Mouse (Mus musculus): ENCODE results near the gene Ripor1. TPM values are rescaled to one million over a fixed set of nuclear protein-coding genes. Genes with fewer than 3 reads are reported as not detected.

The Ripor1 gene
- polyA plus RNA-seq, 1 experiment from 2014 or later: 39.3 TPM

DNA sequence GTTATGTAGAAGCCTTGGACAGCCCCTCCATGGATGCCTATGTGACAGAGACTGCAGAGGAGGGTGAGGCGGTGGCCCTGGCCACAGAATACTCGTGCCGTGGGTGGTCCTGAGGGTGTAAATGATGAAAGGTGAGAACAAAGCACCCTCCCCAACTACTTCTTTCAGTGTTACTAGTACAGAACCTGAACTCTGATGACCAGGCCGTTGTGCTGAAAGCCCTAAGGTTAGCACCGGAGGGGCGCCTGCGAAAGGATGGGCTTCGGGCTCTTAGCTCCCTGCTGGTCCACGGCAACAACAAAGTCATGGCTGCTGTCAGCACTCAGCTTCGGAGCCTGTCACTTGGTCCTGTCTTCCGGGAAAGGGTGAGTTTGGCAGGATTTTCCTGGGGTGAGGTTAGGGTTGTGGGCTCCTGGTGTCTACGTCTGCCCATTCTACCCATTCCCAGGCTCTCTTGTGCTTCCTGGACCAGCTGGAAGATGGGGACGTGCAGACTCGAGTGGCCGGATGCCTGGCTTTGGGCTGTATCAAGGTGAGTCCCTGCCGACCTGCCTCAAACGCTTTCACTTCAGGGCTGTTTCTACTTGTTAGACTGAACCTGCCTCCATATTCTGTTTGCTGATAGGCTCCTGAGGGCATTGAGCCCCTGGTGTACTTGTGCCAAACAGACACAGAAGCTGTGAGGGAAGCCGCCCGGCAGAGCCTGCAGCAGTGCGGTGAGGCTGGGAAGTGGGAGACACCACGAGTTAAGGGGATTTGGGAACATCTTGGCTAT, 16.1 kb downstream of the Ripor1 start:
- H3K27ac ChIP-seq (replicated peaks): peak overlapping the region; percentile 51; the same call in 1 of the 2 replicates
- H3K9ac ChIP-seq: no peak overlapping the region
- 89% methylated on average over 21 of the region's 21 CpGs for WGBS
- H3K9me3 ChIP-seq: no peaks in the 10 kb centered on the region
- no peak overlapping the region for H3K4me2 ChIP-seq
- no peak for ATAC-seq (ENCODE audit: low FRiP score, low read depth)
- H3K4me1 ChIP-seq (replicated peaks): peaks cover 18% of the 10 kb centered on the region
- peaks cover 56% of the 10 kb centered on the region for H3K36me3 ChIP-seq
- no peaks in the 10 kb centered on the region for H3K27me3 ChIP-seq
- no peak overlapping the region for H3K4me3 ChIP-seq

DNA sequence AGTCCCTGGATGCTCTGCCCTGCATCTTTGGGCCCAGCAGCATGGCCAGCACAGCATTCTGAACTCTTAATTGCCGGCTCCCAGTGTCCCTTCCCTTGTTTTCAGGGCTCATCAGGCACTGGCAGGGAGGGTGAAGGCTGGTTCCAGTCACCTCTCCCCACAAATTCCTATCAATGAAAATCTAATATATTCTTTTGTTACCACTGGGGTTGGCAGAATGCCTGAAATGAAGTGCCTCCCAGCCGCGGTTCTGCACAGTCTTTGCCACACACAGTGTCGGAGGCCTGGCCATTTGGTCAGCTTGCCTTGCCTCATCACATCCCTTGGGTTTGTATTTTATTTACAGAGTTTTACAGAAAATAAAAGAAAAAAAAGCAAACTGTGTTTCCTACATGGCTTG, 16.8 kb downstream of the Ripor1 start:
- H3K9me3 ChIP-seq: no peaks in the 10 kb centered on the region
- no peak overlapping the region for H3K4me2 ChIP-seq
- peak overlapping the region; percentile 51; the same call in 1 of the 2 replicates for H3K27ac ChIP-seq (replicated peaks)
- 33% methylated on average over 4 of the region's 4 CpGs for WGBS
- H3K27me3 ChIP-seq: no peaks in the 10 kb centered on the region
- H3K4me3 ChIP-seq: no peak overlapping the region
- peaks cover 49% of the 10 kb centered on the region for H3K36me3 ChIP-seq
- peak; percentile 9; the same call in 1 of the 2 replicates for ATAC-seq (ENCODE audit: low FRiP score, low read depth)
- H3K9ac ChIP-seq: no peak overlapping the region
- peaks cover 18% of the 10 kb centered on the region for H3K4me1 ChIP-seq (replicated peaks)

DNA sequence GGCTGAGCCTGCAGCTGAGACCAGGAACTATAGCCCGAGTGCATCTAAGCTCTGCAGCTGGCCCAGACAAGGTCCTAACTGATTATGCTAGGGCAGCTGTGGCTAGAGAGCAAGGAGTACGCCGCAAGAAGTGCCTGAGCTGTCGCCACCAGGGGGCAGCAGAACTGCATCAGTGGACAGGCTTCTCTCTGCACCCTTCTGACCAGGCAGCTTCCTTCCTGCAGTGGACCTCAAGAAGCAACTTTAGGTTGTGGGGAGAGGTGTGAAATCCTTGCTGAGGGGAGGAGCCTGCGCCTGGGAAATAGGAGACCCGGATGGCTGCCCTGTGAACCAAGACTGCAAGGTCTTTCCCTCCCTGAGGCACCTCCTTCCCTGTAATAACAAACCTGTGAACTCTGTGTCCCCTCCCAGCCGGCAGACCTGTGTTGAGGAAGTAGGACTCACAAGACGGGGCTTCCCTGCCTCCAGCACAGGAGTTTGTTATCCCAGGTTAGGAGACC, 17.4 kb downstream of the Ripor1 start:
- Histone ChIP-seq H3K36me3 (peaks cover 43% of the 10 kb centered on the region), H3K4me3 (no peak overlapping the region), H3K9ac (no peak overlapping the region), H3K27ac (replicated peaks) (peak overlapping the region; percentile 54), H3K9me3 (no peaks in the 10 kb centered on the region), H3K4me1 (replicated peaks) (peaks cover 18% of the 10 kb centered on the region), H3K27me3 (no peaks in the 10 kb centered on the region), H3K4me2 (no peak overlapping the region)
- 12% methylated on average over 8 of the region's 8 CpGs for WGBS
- peak; percentile 88 for ATAC-seq (ENCODE audit: low FRiP score, low read depth)

DNA sequence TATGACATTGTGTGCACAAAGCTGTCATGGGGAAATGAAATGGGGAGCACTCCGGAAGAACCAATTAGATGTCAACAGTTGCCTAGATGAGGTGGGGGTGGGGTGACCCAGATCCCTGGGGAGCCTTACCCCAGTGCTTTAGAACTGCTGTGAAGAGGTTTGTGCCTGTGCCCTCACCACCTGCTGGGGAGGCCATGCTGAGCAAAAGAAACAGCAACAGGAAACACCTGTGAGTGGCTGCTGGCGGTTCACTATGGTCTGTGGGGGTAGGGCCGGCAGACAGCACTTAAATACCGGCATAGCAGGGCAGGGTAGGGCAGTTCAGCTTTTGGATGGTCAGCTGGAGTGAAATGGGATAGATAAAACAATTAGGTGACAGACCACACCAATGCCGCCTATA, 18.1 kb downstream of the Ripor1 start:
- Histone ChIP-seq H3K36me3 (peaks cover 37% of the 10 kb centered on the region), H3K4me2 (no peak overlapping the region), H3K27me3 (no peaks in the 10 kb centered on the region), H3K4me3 (no peak overlapping the region), H3K4me1 (replicated peaks) (peaks cover 18% of the 10 kb centered on the region), H3K9ac (no peak overlapping the region), H3K27ac (replicated peaks) (peak overlapping the region; percentile 54; the same call in 1 of the 2 replicates), H3K9me3 (no peaks in the 10 kb centered on the region)
- no peak for ATAC-seq (ENCODE audit: low FRiP score, low read depth)
- 29% methylated on average over 5 of the region's 5 CpGs for WGBS

DNA sequence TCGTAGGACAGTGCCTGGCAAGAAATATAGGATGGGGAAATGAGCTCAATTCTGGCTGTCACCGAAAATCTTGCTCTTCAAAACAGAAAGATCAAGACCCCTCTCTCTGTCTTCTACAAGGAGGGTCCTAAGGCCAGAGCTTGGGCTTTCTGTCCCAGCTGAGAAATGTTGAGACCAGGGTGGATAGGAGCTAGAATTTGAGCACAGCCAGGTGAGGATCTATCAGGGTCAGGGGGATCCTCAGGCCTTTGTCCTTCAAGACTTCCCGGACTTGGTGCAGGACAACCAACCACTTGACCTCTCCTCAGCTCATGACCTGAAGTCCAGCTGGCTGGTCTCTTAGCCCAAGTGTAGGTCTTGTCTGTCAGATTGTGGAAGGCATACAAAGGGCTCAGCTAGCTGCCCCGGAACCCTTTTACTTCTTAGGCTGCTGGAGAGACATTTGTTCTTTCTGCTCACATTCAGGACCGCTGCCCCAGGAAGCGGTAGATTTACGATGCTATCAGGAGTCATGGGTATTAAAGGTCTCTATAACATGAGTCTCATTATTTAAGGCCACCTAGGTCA, 18.7 kb downstream of the Ripor1 start:
- no peak for ATAC-seq (ENCODE audit: low FRiP score, low read depth)
- H3K27ac ChIP-seq (replicated peaks): no peak overlapping the region
- H3K36me3 ChIP-seq: peaks cover 30% of the 10 kb centered on the region
- no peak overlapping the region for H3K4me3 ChIP-seq
- no peaks in the 10 kb centered on the region for H3K9me3 ChIP-seq
- 48% methylated on average over 7 of the region's 7 CpGs for WGBS
- H3K9ac ChIP-seq: no peak overlapping the region
- no peak overlapping the region for H3K4me2 ChIP-seq
- no peaks in the 10 kb centered on the region for H3K27me3 ChIP-seq
- peaks cover 18% of the 10 kb centered on the region for H3K4me1 ChIP-seq (replicated peaks)

DNA sequence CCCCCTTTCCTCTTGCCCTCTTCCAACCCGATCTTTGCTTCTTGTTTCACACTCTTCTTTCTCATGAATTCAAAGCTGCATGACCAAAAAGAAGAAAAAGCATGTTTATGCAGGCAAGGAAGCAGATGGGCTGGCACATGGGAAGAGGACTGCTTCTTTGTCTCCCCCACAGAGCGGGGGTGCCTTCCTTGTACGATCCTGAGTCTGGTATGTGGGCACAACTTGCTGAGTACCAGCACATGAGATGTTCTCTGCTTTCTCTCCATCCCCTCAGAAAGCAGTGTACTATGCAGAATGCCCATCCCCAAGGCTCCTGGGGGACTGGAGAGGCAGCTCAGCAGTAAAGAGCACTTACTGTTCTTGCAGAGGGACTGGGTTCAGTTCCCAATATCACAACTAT, 19.3 kb downstream of the Ripor1 start:
- Histone ChIP-seq H3K27me3 (no peaks in the 10 kb centered on the region), H3K4me1 (replicated peaks) (peaks cover 18% of the 10 kb centered on the region), H3K36me3 (peaks cover 24% of the 10 kb centered on the region), H3K27ac (replicated peaks) (no peak overlapping the region), H3K9ac (no peak overlapping the region), H3K4me2 (no peak overlapping the region), H3K9me3 (no peaks in the 10 kb centered on the region), H3K4me3 (no peak overlapping the region)
- WGBS: 58% methylated on average over 3 of the region's 3 CpGs
- ATAC-seq (ENCODE audit: low FRiP score, low read depth): no peak

DNA sequence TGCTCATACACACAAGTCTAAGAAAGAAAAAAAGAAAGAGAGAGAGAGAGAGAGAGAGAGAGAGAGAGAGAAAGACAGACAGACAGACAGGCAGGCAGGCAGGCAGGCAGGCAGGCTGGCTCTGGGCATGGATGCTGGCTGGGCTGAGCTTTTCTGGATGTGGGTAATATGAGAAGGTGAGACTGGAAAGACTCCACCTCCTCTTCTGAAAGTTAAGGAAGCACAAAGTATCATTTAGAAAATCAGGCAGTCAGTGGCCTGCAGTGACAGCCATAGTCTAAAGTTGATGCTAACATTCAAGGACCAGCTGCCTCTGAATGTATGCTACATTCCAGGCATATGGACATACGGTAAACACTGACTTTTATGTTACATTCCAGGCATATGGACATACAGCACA, 19.8 kb downstream of the Ripor1 start:
- ATAC-seq (ENCODE audit: low FRiP score, low read depth): no peak
- Histone ChIP-seq H3K27ac (replicated peaks) (no peak overlapping the region), H3K4me1 (replicated peaks) (peaks cover 18% of the 10 kb centered on the region), H3K4me2 (no peak overlapping the region), H3K36me3 (peaks cover 19% of the 10 kb centered on the region), H3K4me3 (no peak overlapping the region), H3K27me3 (no peaks in the 10 kb centered on the region), H3K9ac (no peak overlapping the region), H3K9me3 (no peaks in the 10 kb centered on the region)
- WGBS: 79% methylated on average over 1 of the region's 1 CpGs

DNA sequence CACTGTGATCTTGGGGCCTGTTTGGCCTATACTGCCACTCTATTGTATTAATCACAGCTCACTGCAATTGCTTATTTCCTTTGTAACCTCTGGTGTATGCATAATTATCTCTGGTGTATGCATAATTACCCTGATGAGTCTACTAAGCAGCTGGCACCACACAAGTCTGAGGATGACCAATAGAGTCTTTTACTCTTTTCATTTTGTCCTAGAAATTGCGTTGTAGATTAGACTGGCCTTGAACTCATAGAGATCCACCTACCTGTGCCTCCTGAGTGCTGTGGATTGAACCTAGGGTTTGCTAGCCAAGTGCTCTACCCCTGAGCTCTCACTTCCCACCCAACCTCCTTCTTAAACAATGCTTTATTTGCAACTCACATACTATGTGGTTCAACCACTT, 21.0 kb downstream of the Ripor1 start:
- Histone ChIP-seq H3K4me3 (no peak overlapping the region), H3K4me2 (no peak overlapping the region), H3K27me3 (no peaks in the 10 kb centered on the region), H3K9me3 (no peaks in the 10 kb centered on the region), H3K36me3 (peaks cover 7% of the 10 kb centered on the region), H3K9ac (no peak overlapping the region), H3K27ac (replicated peaks) (no peak overlapping the region), H3K4me1 (replicated peaks) (peaks cover 18% of the 10 kb centered on the region)
- WGBS: 73% methylated on average over 1 of the region's 1 CpGs
- ATAC-seq (ENCODE audit: low FRiP score, low read depth): no peak

DNA sequence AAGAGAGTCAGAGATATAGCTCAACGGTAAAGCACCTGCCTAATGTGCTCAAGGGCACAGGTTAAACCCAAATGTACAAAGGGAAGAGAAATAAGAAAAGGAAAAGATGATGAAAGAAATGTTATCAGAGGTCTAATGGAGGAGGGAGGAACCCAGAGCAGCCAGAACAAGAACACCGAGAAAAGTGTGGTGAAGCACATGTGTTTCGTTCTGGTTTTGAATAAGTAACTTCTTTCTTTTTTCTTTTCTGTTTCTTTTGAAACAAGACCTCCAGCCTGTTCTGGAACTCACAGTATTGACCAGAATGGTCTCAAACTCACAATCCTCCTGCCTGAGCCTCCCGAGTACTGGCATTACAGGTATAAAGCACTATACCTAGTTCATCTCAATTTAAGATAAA, 24.3 kb downstream of the Ripor1 start:
- ATAC-seq (ENCODE audit: low FRiP score, low read depth): no peak
- WGBS: 92% methylated on average over 4 of the region's 4 CpGs
- H3K27ac ChIP-seq (replicated peaks): no peak overlapping the region
- H3K4me3 ChIP-seq: no peak overlapping the region
- H3K9me3 ChIP-seq: no peaks in the 10 kb centered on the region
- H3K4me1 ChIP-seq (replicated peaks): no peaks in the 10 kb centered on the region
- H3K4me2 ChIP-seq: no peak overlapping the region
- H3K27me3 ChIP-seq: no peaks in the 10 kb centered on the region
- H3K36me3 ChIP-seq: no peaks in the 10 kb centered on the region
- no peak overlapping the region for H3K9ac ChIP-seq

DNA sequence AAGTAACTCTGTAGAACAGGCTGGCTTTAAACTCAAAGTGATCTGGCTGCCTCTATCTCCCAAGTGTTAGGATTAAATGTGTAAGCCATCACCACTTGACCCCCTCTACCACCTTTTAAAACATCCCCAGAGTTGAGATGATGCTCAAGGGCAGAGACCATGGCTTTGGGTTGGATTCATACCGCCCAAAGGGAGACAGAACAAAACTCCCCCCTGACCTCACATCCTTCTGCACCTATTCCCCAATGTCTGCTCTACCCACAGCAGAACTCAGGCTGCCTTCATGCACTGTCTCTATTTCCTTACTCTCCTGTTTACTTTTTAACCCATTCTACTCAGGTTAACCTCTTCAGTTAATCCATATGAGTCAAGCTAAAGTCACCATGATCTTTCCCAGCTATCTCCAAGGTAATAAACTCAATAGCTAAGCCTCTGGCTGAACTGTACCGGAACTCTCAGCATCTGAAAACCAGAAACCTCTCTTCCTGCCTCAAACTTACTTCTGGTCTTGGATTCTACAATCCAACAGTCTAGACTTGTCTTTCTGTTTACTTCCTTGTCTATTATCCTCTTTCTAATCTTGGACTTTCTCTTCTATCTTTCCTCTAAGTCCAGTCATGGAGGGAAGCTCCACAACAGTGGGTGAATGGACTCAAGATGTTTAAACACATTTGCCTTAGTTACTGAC, 29.9 kb downstream of the Ripor1 start:
- Histone ChIP-seq H3K4me2 (peak overlapping the region; percentile 87), H3K9ac (no peak overlapping the region), H3K9me3 (no peaks in the 10 kb centered on the region), H3K4me3 (peak overlapping the region; percentile 97), H3K27ac (replicated peaks) (no peak overlapping the region), H3K36me3 (no peaks in the 10 kb centered on the region), H3K4me1 (replicated peaks) (peaks cover 33% of the 10 kb centered on the region), H3K27me3 (no peaks in the 10 kb centered on the region)
- WGBS: 94% methylated on average over 2 of the region's 2 CpGs
- no peak for ATAC-seq (ENCODE audit: low FRiP score, low read depth)

DNA sequence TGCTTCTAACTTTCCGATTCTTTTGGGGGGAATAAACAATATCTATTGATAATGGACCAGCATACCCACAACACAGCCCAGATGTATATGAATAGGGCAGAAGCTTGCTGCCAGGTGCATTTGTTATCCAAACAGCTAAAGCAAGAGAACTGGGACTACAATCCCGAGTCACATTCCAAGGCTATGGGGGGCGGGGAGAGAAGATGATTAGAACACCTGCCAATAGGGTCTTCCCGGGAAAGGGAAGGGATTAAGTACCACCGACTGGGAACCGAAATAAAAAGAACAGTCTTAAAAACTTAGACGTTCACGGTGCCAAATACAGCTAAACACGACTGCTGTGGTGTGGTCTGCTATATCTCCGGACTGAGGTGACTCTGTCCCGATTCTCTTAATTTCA, 30.4 kb downstream of the Ripor1 start:
- ATAC-seq (ENCODE audit: low FRiP score, low read depth): no peak
- WGBS: 4% methylated on average over 11 of the region's 11 CpGs
- peaks cover 38% of the 10 kb centered on the region for H3K4me1 ChIP-seq (replicated peaks)
- H3K9ac ChIP-seq: peak overlapping the region; percentile 99
- peak overlapping the region; percentile 100; the same call in 1 of the 2 replicates for H3K27ac ChIP-seq (replicated peaks)
- H3K4me3 ChIP-seq: peak overlapping the region; percentile 97
- peak overlapping the region; percentile 87 for H3K4me2 ChIP-seq
- no peaks in the 10 kb centered on the region for H3K9me3 ChIP-seq
- H3K27me3 ChIP-seq: no peaks in the 10 kb centered on the region
- no peaks in the 10 kb centered on the region for H3K36me3 ChIP-seq

All from hindbrain, embryonic 15.5 days (tissue).